Mouse (Mus musculus): ENCODE measurements around the gene Snf8.

DNA sequence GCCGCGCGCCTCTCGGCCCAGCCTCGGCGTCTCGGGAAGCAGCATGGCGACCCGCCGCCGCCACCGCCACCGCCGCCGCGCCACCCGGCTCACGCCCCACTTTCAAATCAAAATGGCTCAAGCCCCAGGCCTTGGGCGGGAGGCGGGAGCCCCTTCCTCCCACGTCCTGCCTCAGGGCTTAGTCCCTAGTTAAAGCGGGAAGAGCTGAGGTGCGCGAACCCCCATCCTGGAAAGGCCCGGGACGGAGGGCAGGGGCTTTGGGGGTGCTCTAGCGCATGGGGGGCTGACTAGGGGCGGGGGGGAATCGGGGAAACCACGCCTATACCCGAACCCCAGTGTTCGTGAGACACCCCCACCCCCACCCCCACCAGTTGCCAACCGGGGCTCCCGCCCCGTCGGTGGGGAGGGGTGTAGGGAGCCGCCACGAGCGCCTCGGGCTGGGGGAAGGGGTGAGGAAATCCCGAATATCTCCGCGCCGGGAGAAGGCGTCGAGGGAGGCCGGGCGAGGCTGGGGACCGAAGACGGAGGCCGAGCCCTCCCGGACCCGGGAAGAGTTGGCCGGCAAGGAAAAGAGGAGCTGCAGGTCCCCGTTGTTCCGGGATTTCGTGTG, 29.8 kb upstream of the Snf8 start:
- no peak for TF ChIP-seq CTCF (IDR thresholded peaks at IDR 0.05; ENCODE audit: control insufficient read depth, insufficient read depth, insufficient read length)
- TF ChIP-seq MAX (IDR thresholded peaks at IDR 0.05): no peak
- no peak for TF ChIP-seq CEBPB (IDR thresholded peaks at IDR 0.05; ENCODE audit: low read depth)
- no peak for TF ChIP-seq FOSL1 (IDR thresholded peaks at IDR 0.05; ENCODE audit: insufficient read depth, low read length, poor library complexity, severe bottlenecking)
- no peak for TF ChIP-seq MYOD1 (IDR thresholded peaks at IDR 0.05; ENCODE audit: control insufficient read depth, insufficient read length, low read depth)
- TF ChIP-seq MYOG (IDR thresholded peaks at IDR 0.05; ENCODE audit: control insufficient read depth, extremely low read depth, insufficient read length): no peak
- TF ChIP-seq USF1 (IDR thresholded peaks at IDR 0.05; ENCODE audit: low read depth): no peak

All from C2C12 (cell line).